Mouse (Mus musculus): ENCODE data around the gene Ano9. TPM values are rescaled to one million over a fixed set of nuclear protein-coding genes. Genes with fewer than 3 reads are reported as not detected.

Gene Ano9
- polyA plus RNA-seq, 1 experiment from 2014 or later: 8.0 TPM

- Histone ChIP-seq H3K9me3 (ENCODE audit: low read length) (no peaks in the 10 kb centered on the region), H3K4me3 (ENCODE audit: low read length) (peak overlapping the region; percentile 23), H3K4me2 (replicated peaks; ENCODE audit: low read depth, low read length) (peak overlapping the region; percentile 39), H3K36me3 (ENCODE audit: insufficient read depth, low read length) (no peaks in the 10 kb centered on the region), H3K27ac (ENCODE audit: low read length) (no peak overlapping the region), H3K9ac (replicated peaks; ENCODE audit: low read length) (peak overlapping the region; percentile 36), H3K27me3 (ENCODE audit: insufficient read depth, low read length) (peaks cover 20% of the 10 kb centered on the region), H3K4me1 (ENCODE audit: insufficient read depth, low read length) (peaks cover 23% of the 10 kb centered on the region)
- WGBS: 6% methylated on average over 37 of the region's 37 CpGs
- ATAC-seq (ENCODE audit: low FRiP score, low TSS enrichment): peak; percentile 68
Measured at GRCm38 (mm10) chr7:141092051-141092735, 25.4 kb downstream of the Ano9 start.

GRCm38 (mm10) chr7:141090228-141090627 is 27.4 kb downstream of the Ano9 start:
- Histone ChIP-seq H3K27ac (ENCODE audit: low read length) (no peak overlapping the region), H3K9me3 (ENCODE audit: low read length) (no peaks in the 10 kb centered on the region)
- no peak for ATAC-seq (ENCODE audit: low FRiP score, low TSS enrichment)

GRCm38 (mm10) chr7:141088473-141088872 is 29.1 kb downstream of the Ano9 start:
- Histone ChIP-seq H3K9me3 (ENCODE audit: low read length) (no peaks in the 10 kb centered on the region), H3K9ac (replicated peaks; ENCODE audit: low read length) (no peak overlapping the region), H3K27ac (ENCODE audit: low read length) (no peak overlapping the region), H3K36me3 (ENCODE audit: insufficient read depth, low read length) (no peaks in the 10 kb centered on the region), H3K4me1 (ENCODE audit: insufficient read depth, low read length) (peaks cover 9% of the 10 kb centered on the region), H3K27me3 (ENCODE audit: insufficient read depth, low read length) (peaks cover 20% of the 10 kb centered on the region), H3K4me2 (replicated peaks; ENCODE audit: low read depth, low read length) (peak overlapping the region; percentile 14; the same call in 1 of the 2 replicates), H3K4me3 (ENCODE audit: low read length) (no peak overlapping the region)
- 15% methylated on average over 18 of the region's 18 CpGs for WGBS
- ATAC-seq (ENCODE audit: low FRiP score, low TSS enrichment): no peak

More at GRCm38 (mm10) chr7:141090228-141090627, 27.4 kb downstream of the Ano9 start:
- Histone ChIP-seq H3K27me3 (ENCODE audit: insufficient read depth, low read length) (peaks cover 20% of the 10 kb centered on the region), H3K4me3 (ENCODE audit: low read length) (no peak overlapping the region), H3K36me3 (ENCODE audit: insufficient read depth, low read length) (no peaks in the 10 kb centered on the region), H3K4me1 (ENCODE audit: insufficient read depth, low read length) (peaks cover 18% of the 10 kb centered on the region), H3K9ac (replicated peaks; ENCODE audit: low read length) (no peak overlapping the region), H3K4me2 (replicated peaks; ENCODE audit: low read depth, low read length) (no peak overlapping the region)
- WGBS: 70% methylated on average over 8 of the region's 8 CpGs

- Histone ChIP-seq H3K4me1 (ENCODE audit: insufficient read depth, low read length) (peaks cover 9% of the 10 kb centered on the region), H3K4me3 (ENCODE audit: low read length) (no peak overlapping the region), H3K9me3 (ENCODE audit: low read length) (no peaks in the 10 kb centered on the region; the same call in 1 of the 2 replicates), H3K27me3 (ENCODE audit: insufficient read depth, low read length) (peaks cover 20% of the 10 kb centered on the region), H3K4me2 (replicated peaks; ENCODE audit: low read depth, low read length) (no peak overlapping the region), H3K36me3 (ENCODE audit: insufficient read depth, low read length) (no peaks in the 10 kb centered on the region), H3K27ac (ENCODE audit: low read length) (no peak overlapping the region), H3K9ac (replicated peaks; ENCODE audit: low read length) (no peak overlapping the region)
- ATAC-seq (ENCODE audit: low FRiP score, low TSS enrichment): no peak
- 34% methylated on average over 8 of the region's 8 CpGs for WGBS
Measured at GRCm38 (mm10) chr7:141087894-141088293, 29.7 kb downstream of the Ano9 start.

- 21% methylated on average over 34 of the region's 34 CpGs for WGBS
- peak; percentile 46; the same call in 1 of the 2 replicates for ATAC-seq (ENCODE audit: low FRiP score, low TSS enrichment)
Measured at GRCm38 (mm10) chr7:141079481-141080449, 37.8 kb downstream of the Ano9 start.

GRCm38 (mm10) chr7:141078876-141079275 is 38.7 kb downstream of the Ano9 start:
- Histone ChIP-seq H3K4me3 (ENCODE audit: low read length) (no peak overlapping the region), H3K4me1 (ENCODE audit: insufficient read depth, low read length) (no peaks in the 10 kb centered on the region; the same call in 1 of the 2 replicates), H3K27me3 (ENCODE audit: insufficient read depth, low read length) (0 out of 2 replicates have a peak, but pooled peaks cover 3% of the 10 kb centered on the region), H3K9ac (replicated peaks; ENCODE audit: low read length) (no peak overlapping the region; the same call in 1 of the 2 replicates), H3K27ac (ENCODE audit: low read length) (no peak overlapping the region), H3K4me2 (replicated peaks; ENCODE audit: low read depth, low read length) (no peak overlapping the region), H3K36me3 (ENCODE audit: insufficient read depth, low read length) (no peaks in the 10 kb centered on the region), H3K9me3 (ENCODE audit: low read length) (no peaks in the 10 kb centered on the region; the same call in 1 of the 2 replicates)
- 76% methylated on average over 4 of the region's 4 CpGs for WGBS
- ATAC-seq (ENCODE audit: low FRiP score, low TSS enrichment): no peak

More at GRCm38 (mm10) chr7:141079481-141080449, 37.8 kb downstream of the Ano9 start:
- Histone ChIP-seq H3K27me3 (ENCODE audit: insufficient read depth, low read length) (0 out of 2 replicates have a peak, but pooled peaks cover 3% of the 10 kb centered on the region), H3K4me1 (ENCODE audit: insufficient read depth, low read length) (no peaks in the 10 kb centered on the region; the same call in 1 of the 2 replicates), H3K4me2 (replicated peaks; ENCODE audit: low read depth, low read length) (peak overlapping the region; percentile 49), H3K9me3 (ENCODE audit: low read length) (no peaks in the 10 kb centered on the region; the same call in 1 of the 2 replicates), H3K9ac (replicated peaks; ENCODE audit: low read length) (peak overlapping the region; percentile 61), H3K27ac (ENCODE audit: low read length) (no peak overlapping the region), H3K36me3 (ENCODE audit: insufficient read depth, low read length) (no peaks in the 10 kb centered on the region), H3K4me3 (ENCODE audit: low read length) (peak overlapping the region; percentile 32)

- 90% methylated on average over 15 of the region's 15 CpGs for WGBS
- Histone ChIP-seq H3K4me3 (ENCODE audit: low read length) (no peak within 1 kb of the TSS), H3K27ac (ENCODE audit: low read length) (no peak within 1 kb of the TSS), H3K4me2 (replicated peaks; ENCODE audit: low read depth, low read length) (no peak within 1 kb of the TSS), H3K9ac (replicated peaks; ENCODE audit: low read length) (no peak within 1 kb of the TSS), H3K9me3 (ENCODE audit: low read length) (no peaks in the 10 kb centered on the region), H3K27me3 (ENCODE audit: insufficient read depth, low read length) (0 out of 2 replicates have a peak, but pooled peaks cover 3% of the 10 kb centered on the region), H3K4me1 (ENCODE audit: insufficient read depth, low read length) (no peaks in the 10 kb centered on the region; the same call in 1 of the 2 replicates), H3K36me3 (ENCODE audit: insufficient read depth, low read length) (no peaks in the 10 kb centered on the region)
- no peak for ATAC-seq (ENCODE audit: low FRiP score, low TSS enrichment)
Measured at GRCm38 (mm10) chr7:141077841-141078240, 39.8 kb downstream of the Ano9 start, which contains the start of gene Pkp3. Gene Pkp3 (plus strand): TSS chr7:141078218.

GRCm38 (mm10) chr7:141073782-141074181 is 43.8 kb downstream of the Ano9 start:
- H3K4me3 ChIP-seq (ENCODE audit: low read length): no peak overlapping the region
- H3K27ac ChIP-seq (ENCODE audit: low read length): no peak overlapping the region
- 75% methylated on average over 4 of the region's 4 CpGs for WGBS
- H3K4me2 ChIP-seq (replicated peaks; ENCODE audit: low read depth, low read length): no peak overlapping the region
- H3K9me3 ChIP-seq (ENCODE audit: low read length): no peaks in the 10 kb centered on the region
- peaks cover 19% of the 10 kb centered on the region for H3K27me3 ChIP-seq (ENCODE audit: insufficient read depth, low read length)
- no peaks in the 10 kb centered on the region for H3K36me3 ChIP-seq (ENCODE audit: insufficient read depth, low read length)
- peaks cover 13% of the 10 kb centered on the region for H3K4me1 ChIP-seq (ENCODE audit: insufficient read depth, low read length)
- H3K9ac ChIP-seq (replicated peaks; ENCODE audit: low read length): no peak overlapping the region
- ATAC-seq (ENCODE audit: low FRiP score, low TSS enrichment): no peak

- Histone ChIP-seq H3K9ac (replicated peaks; ENCODE audit: low read length) (no peak overlapping the region), H3K27ac (ENCODE audit: low read length) (no peak overlapping the region)
- ATAC-seq (ENCODE audit: low FRiP score, low TSS enrichment): 0 out of 2 replicates have a peak, but pooled peaks have one; percentile 17
Measured at GRCm38 (mm10) chr7:141072017-141072745, 45.4 kb downstream of the Ano9 start.

More at GRCm38 (mm10) chr7:141072017-141072745, 45.4 kb downstream of the Ano9 start:
- peaks cover 19% of the 10 kb centered on the region for H3K27me3 ChIP-seq (ENCODE audit: insufficient read depth, low read length)
- H3K9me3 ChIP-seq (ENCODE audit: low read length): no peaks in the 10 kb centered on the region
- 28% methylated on average over 23 of the region's 23 CpGs for WGBS
- H3K4me3 ChIP-seq (ENCODE audit: low read length): no peak overlapping the region
- peak overlapping the region; percentile 23; the same call in 1 of the 2 replicates for H3K4me2 ChIP-seq (replicated peaks; ENCODE audit: low read depth, low read length)
- H3K4me1 ChIP-seq (ENCODE audit: insufficient read depth, low read length): peaks cover 13% of the 10 kb centered on the region
- no peaks in the 10 kb centered on the region for H3K36me3 ChIP-seq (ENCODE audit: insufficient read depth, low read length)

Data from kidney, embryonic 16.5 days (tissue).